Mouse (Mus musculus): ENCODE data around the gene Xpnpep2.

Gene Xpnpep2

DNA sequence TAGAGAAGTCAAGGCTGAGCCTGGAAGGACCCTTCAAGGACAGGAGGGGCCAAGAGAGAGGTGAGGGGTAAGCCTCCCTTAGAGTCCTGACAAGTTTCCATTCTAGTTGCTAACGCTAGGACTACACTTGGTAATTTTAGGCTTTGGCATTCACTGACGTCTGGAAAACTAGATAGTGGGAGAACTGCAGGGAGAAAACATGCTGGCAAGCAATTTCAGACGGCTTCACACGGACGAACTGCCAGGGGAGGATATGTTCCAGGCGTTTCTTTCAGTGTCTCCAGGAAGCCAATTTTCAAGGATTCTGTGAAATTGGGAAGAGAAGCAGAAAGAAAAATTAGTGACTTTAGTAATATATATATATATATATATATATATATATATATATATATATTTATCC lies 73.3 kb downstream of the Xpnpep2 start:
- no peak for DNase-seq

DNA sequence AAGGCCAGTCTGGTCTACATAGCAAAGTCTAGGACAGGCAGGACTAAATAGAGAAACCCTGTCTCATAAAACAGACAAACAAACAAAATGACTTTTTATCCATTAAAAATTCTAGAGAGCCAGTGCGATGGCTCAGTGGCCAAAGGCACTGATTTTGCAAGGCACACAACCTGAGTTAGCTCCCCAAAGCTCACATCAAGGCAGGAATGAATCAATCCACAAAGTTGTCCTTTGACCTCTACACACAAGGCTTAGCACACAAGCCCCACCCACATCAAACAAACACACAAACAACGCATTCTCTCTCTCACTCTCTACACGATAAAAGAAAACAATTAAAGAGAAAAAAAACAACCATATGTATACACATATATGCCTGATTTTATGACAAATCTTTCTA lies 76.2 kb downstream of the Xpnpep2 start:
- no peak for DNase-seq
